17 mouse cellular contexts compared by ENCODE assay signal in genomic region chr11:51946144-51946543, GRCm38 (mm10). TPM values are rescaled to one million over a fixed set of nuclear protein-coding genes. Genes with fewer than 3 reads are reported as not detected.
DNase-seq lines count a peak whose midpoint lies in the region; ATAC-seq and TF ChIP-seq lines count a peak whose summit lies in the region.
"Had no signal": no experiment of that assay in that cellular context is flagged by ENCODE, and none has a peak within 500 bp of the region (broad histone marks: within the 10 kb centered on the region; RNA-seq: fewer than 3 reads in every experiment).

No protein-coding gene starts in this region.

- no peak overlapping the region for H3K9ac ChIP-seq in heart, postnatal 0 days (replicated peaks; ENCODE audit: low read depth, low read length)
- no peak overlapping the region for H3K9ac ChIP-seq in kidney, embryonic 16.5 days (replicated peaks; ENCODE audit: low read length)
- H3K9ac ChIP-seq: limb, embryonic 12.5 days; liver, embryonic 15.5 days; midbrain, embryonic 12.5 days; stomach, embryonic 15.5 days had no signal

- no peaks in the 10 kb centered on the region for H3K9me3 ChIP-seq in heart, postnatal 0 days (replicated peaks; ENCODE audit: control insufficient read depth, low read length)
- no peaks in the 10 kb centered on the region for H3K9me3 ChIP-seq in kidney, embryonic 16.5 days (ENCODE audit: low read length)
- H3K9me3 ChIP-seq: G1E; limb, embryonic 12.5 days; liver, embryonic 15.5 days; midbrain, embryonic 12.5 days; stomach, embryonic 15.5 days had no signal

- H3K4me2 ChIP-seq in heart, postnatal 0 days (ENCODE audit: low read depth, low read length): no peak overlapping the region
- no peak overlapping the region for H3K4me2 ChIP-seq in kidney, embryonic 16.5 days (replicated peaks; ENCODE audit: low read depth, low read length)
- H3K4me2 ChIP-seq: limb, embryonic 12.5 days; liver, embryonic 15.5 days; midbrain, embryonic 12.5 days; stomach, embryonic 15.5 days had no signal

- no peak for DNase-seq in frontal cortex, postnatal 14 days (ENCODE audit: low spot score in 2 of 2)
- DNase-seq in heart, postnatal 0 days (ENCODE audit: low spot score): no peak
- no peak for DNase-seq in heart, postnatal 36 days
- DNase-seq in thymus, adult 2 months: no peak
- no peak for DNase-seq in thymus, adult 18-20 months
- peak; percentile 36 for DNase-seq in right cerebral cortex, postnatal 25 days
- DNase-seq: adrenal gland, postnatal 36 days; kidney, adult 8-10 months; lung, postnatal 14 days had no signal

- no peak for TF ChIP-seq POLR2A in thymus, adult 2 months (IDR thresholded peaks at IDR 0.05; ENCODE audit: control insufficient read depth, extremely low read depth, insufficient read depth, low read length, poor library complexity)

- no peak overlapping the region for H3K4me3 ChIP-seq in heart, postnatal 0 days (ENCODE audit: low read depth, low read length)
- no peak overlapping the region for H3K4me3 ChIP-seq in thymus, adult 2 months (ENCODE audit: control insufficient read depth, insufficient read depth, low read length)
- H3K4me3 ChIP-seq in kidney, embryonic 16.5 days (ENCODE audit: low read length): no peak overlapping the region
- H3K4me3 ChIP-seq: limb, embryonic 12.5 days; liver, embryonic 15.5 days; midbrain, embryonic 12.5 days; stomach, embryonic 15.5 days had no signal

- no peak for TF ChIP-seq EP300 in heart, postnatal 0 days (IDR thresholded peaks at IDR 0.05; ENCODE audit: low read depth)

- H3K27ac ChIP-seq in heart, postnatal 0 days (ENCODE audit: low read depth): peak overlapping the region; percentile 68; the same call in 1 of the 2 replicates
- peak overlapping the region; percentile 66 for H3K27ac ChIP-seq in thymus, adult 2 months (ENCODE audit: control insufficient read depth, insufficient read depth, low read length)
- H3K27ac ChIP-seq in kidney, embryonic 16.5 days (ENCODE audit: low read length): no peak overlapping the region
- H3K27ac ChIP-seq: limb, embryonic 12.5 days; liver, embryonic 15.5 days; stomach, embryonic 15.5 days had no signal

- ATAC-seq in frontal cortex, adult (ENCODE audit: low TSS enrichment): peak; percentile 51
- no peak for ATAC-seq in heart, postnatal 0 days (ENCODE audit: insufficient read depth, low read depth)
- ATAC-seq in kidney, embryonic 16.5 days (ENCODE audit: low FRiP score, low TSS enrichment): no peak
- ATAC-seq: forebrain, embryonic 16.5 days had no signal

- TF ChIP-seq CTCF in heart, postnatal 0 days (IDR thresholded peaks at IDR 0.05; ENCODE audit: low read depth): no peak
- no peak for TF ChIP-seq CTCF in thymus, adult 2 months (IDR thresholded peaks at IDR 0.05; ENCODE audit: borderline replicate concordance, control insufficient read depth, extremely low read depth, insufficient read depth, low read length, poor library complexity)

- peaks cover 7% of the 10 kb centered on the region for H3K4me1 ChIP-seq in heart, postnatal 0 days (ENCODE audit: control insufficient read depth, insufficient read depth)
- peaks cover 70% of the 10 kb centered on the region for H3K4me1 ChIP-seq in thymus, adult 2 months (replicated peaks; ENCODE audit: control insufficient read depth, insufficient read depth, low read length)
- no peaks in the 10 kb centered on the region for H3K4me1 ChIP-seq in kidney, embryonic 16.5 days (ENCODE audit: insufficient read depth, low read length)

- WGBS in heart, postnatal 0 days: 68% methylated on average over 6 of the region's 6 CpGs
- 84% methylated on average over 6 of the region's 6 CpGs for WGBS in thymus, adult 2 months
- WGBS in kidney, embryonic 16.5 days: 72% methylated on average over 6 of the region's 6 CpGs

- H3K36me3 ChIP-seq in heart, postnatal 0 days (replicated peaks; ENCODE audit: control insufficient read depth, insufficient read depth, low read length): no peaks in the 10 kb centered on the region
- H3K36me3 ChIP-seq in thymus, adult 2 months (ENCODE audit: control insufficient read depth, insufficient read depth, low read length): no peaks in the 10 kb centered on the region
- no peaks in the 10 kb centered on the region for H3K36me3 ChIP-seq in kidney, embryonic 16.5 days (ENCODE audit: insufficient read depth, low read length)
- H3K36me3 ChIP-seq: G1E; limb, embryonic 12.5 days; liver, embryonic 15.5 days; midbrain, embryonic 12.5 days; stomach, embryonic 15.5 days had no signal

- intact Hi-C loops in heart, postnatal 36 days (cut with DNase I): no loop called here

- H3K27me3 ChIP-seq in heart, postnatal 0 days (ENCODE audit: control insufficient read depth, insufficient read depth, low read length): no peaks in the 10 kb centered on the region; the same call in 1 of the 2 replicates
- no peaks in the 10 kb centered on the region for H3K27me3 ChIP-seq in thymus, adult 2 months (ENCODE audit: control insufficient read depth, insufficient read depth, low read length)
- H3K27me3 ChIP-seq in kidney, embryonic 16.5 days (ENCODE audit: insufficient read depth, low read length): 0 out of 2 replicates have a peak, but pooled peaks cover 2% of the 10 kb centered on the region
- H3K27me3 ChIP-seq: liver, embryonic 15.5 days; midbrain, embryonic 12.5 days; stomach, embryonic 15.5 days had no signal

RNA-seq across cellular contexts. Expression of gene Cdkn2aipnl, which starts 21.3 kb away (rescaled TPM):
- 37.6 and 58.0 TPM in 2 replicates for total RNA-seq in heart, postnatal 0 days (2014; rRNA removed; ENCODE audit: low replicate concordance)
- 40.7 and 46.9 TPM in 2 replicates for polyA plus RNA-seq in heart, postnatal 0 days (2015; fragmentation: Nextera tagmentation; extraction: Ambion mirVana)
- total RNA-seq in heart, postnatal 36 days (2021): 10 to 100 TPM in 1 of 2 experiments, 1 to 10 TPM in 1; 9.7 to 10.7 TPM
- polyA plus RNA-seq in thymus, adult 2 months (2012; rRNA removed): 89.3 and 92.4 TPM in 2 replicates
- 95.5 and 99.8 TPM in 2 replicates for polyA plus RNA-seq in kidney, embryonic 16.5 days (2015; fragmentation: Nextera tagmentation; extraction: Ambion mirVana)

RNA-seq across cellular contexts. Expression of gene Ube2b, which starts 54.4 kb away (rescaled TPM):
- 169 and 261 TPM in 2 replicates for total RNA-seq in heart, postnatal 0 days (2014; rRNA removed; ENCODE audit: low replicate concordance)
- polyA plus RNA-seq in heart, postnatal 0 days (2015; fragmentation: Nextera tagmentation; extraction: Ambion mirVana): 404 and 412 TPM in 2 replicates
- 100 to 1,000 TPM; 297 to 317 TPM for total RNA-seq in heart, postnatal 36 days (2021)
- polyA plus RNA-seq in thymus, adult 2 months (2012; rRNA removed): 63.9 and 72.5 TPM in 2 replicates
- 216 and 220 TPM in 2 replicates for polyA plus RNA-seq in kidney, embryonic 16.5 days (2015; fragmentation: Nextera tagmentation; extraction: Ambion mirVana)

RNA-seq across cellular contexts. Expression of gene Cdkl3, which starts 57.9 kb away (rescaled TPM):
- total RNA-seq in heart, postnatal 0 days (2014; rRNA removed; ENCODE audit: low replicate concordance): 2.3 and 5.6 TPM in 2 replicates
- 13.1 and 16.3 TPM in 2 replicates for polyA plus RNA-seq in heart, postnatal 0 days (2015; fragmentation: Nextera tagmentation; extraction: Ambion mirVana)
- total RNA-seq in heart, postnatal 36 days (2021): 1 to 10 TPM; 5.5 to 5.7 TPM
- 3.1 and 3.4 TPM in 2 replicates for polyA plus RNA-seq in thymus, adult 2 months (2012; rRNA removed)
- polyA plus RNA-seq in kidney, embryonic 16.5 days (2015; fragmentation: Nextera tagmentation; extraction: Ambion mirVana): 7.8 and 9.2 TPM in 2 replicates
